Mouse (Mus musculus) liver, embryonic 13.5 days (tissue): ENCODE data around the gene Idh3g. TPM values are rescaled to one million over a fixed set of nuclear protein-coding genes. Genes with fewer than 3 reads are reported as not detected.

ENCODE experiments used
- ATAC-seq: fragments of 200-750 bp; cut with Nextera tagmentation; 2 replicates; pipeline ENCODE4 v1.8.0; 2017; ENCODE audit warnings: low read depth, mild to moderate bottlenecking, moderate number of reproducible peaks, moderate library complexity
- DNase-seq: peaks from one replicate; pipeline ENCODE4 v3.0.0; 2022
- H3K27ac ChIP-seq: fragments of 300-500 bp; sonication (generic); 2 replicates; pipeline ENCODE4 v1.5.1; 2015; ENCODE audit warnings: moderate library complexity, mild to moderate bottlenecking, inconsistent platforms
- H3K27me3 ChIP-seq: fragments of 300-500 bp; sonication (generic); 2 replicates; pipeline ENCODE4 v1.6.1; 2015; ENCODE audit warnings: mild to moderate bottlenecking, inconsistent platforms
- H3K36me3 ChIP-seq: fragments of 300-500 bp; sonication (generic); 2 replicates; pipeline ENCODE4 v1.6.1; 2015; ENCODE audit warnings: mild to moderate bottlenecking, inconsistent platforms
- H3K4me1 ChIP-seq: fragments of 300-500 bp; sonication (generic); replicated peaks from 2 replicates; pipeline ENCODE4 v1.6.1; 2015; ENCODE audit warnings: inconsistent platforms
- H3K4me2 ChIP-seq: fragments of 300-500 bp; sonication (generic); 2 replicates; pipeline ENCODE4 v1.6.1; 2015; ENCODE audit warnings: inconsistent platforms, mild to moderate bottlenecking, moderate library complexity
- H3K4me3 ChIP-seq: fragments of 300-500 bp; sonication (generic); replicated peaks from 2 replicates; pipeline ENCODE4 v1.5.1; 2015; ENCODE audit warnings: mild to moderate bottlenecking, inconsistent platforms
- H3K9ac ChIP-seq: fragments of 300-500 bp; sonication (generic); 2 replicates; pipeline ENCODE4 v1.6.1; 2015; ENCODE audit warnings: mild to moderate bottlenecking, inconsistent platforms
- H3K9me3 ChIP-seq: fragments of 300-500 bp; sonication (generic); replicated peaks from 2 replicates; pipeline ENCODE4 v1.6.1; 2016; ENCODE audit warnings: inconsistent platforms
- WGBS: fragments of 180-500 bp; shearing (Covaris S2); methylation state at CpG from one replicate; pipeline ENCODE4 v1.1.7; 2015; ENCODE audit not compliant: insufficient replicate concordance; 5-methylcytosine and 5-hydroxymethylcytosine counted together
- polyA plus RNA-seq: library from polyadenylated mRNA; unstranded; fragments of >200 nt; fragmentation: Nextera tagmentation; extraction: Ambion mirVana; gene quantifications from 2 replicates; pipeline ENCODE4 v1.2.1, GENCODE M21; 2015

The Idh3g gene
- polyA plus RNA-seq, result 130 and 131 TPM in 2 replicates

GRCm38 (mm10) chrX:73786364-73787224 is at the start of gene Idh3g, which contains the start of gene Ssr4:
Gene Idh3g, minus strand, starts transcription at chrX:73786897.
Gene Ssr4, plus strand, starts transcription at chrX:73787028.
- H3K4me2 ChIP-seq, result peak within 1 kb of the TSS; percentile 76
- H3K36me3 ChIP-seq, result peaks cover 28% of the 10 kb centered on the region
- H3K9me3 ChIP-seq, result no peaks in the 10 kb centered on the region; the same call in 1 of the 2 replicates
- peak within 1 kb of the TSS; percentile 91 for H3K27ac ChIP-seq
- peaks cover 24% of the 10 kb centered on the region for H3K4me1 ChIP-seq
- peak within 1 kb of the TSS; percentile 84 for H3K9ac ChIP-seq
- no peaks in the 10 kb centered on the region for H3K27me3 ChIP-seq
- DNase-seq (peak; percentile 87), ATAC-seq (peak; percentile 92)
- peak within 1 kb of the TSS; percentile 72 for H3K4me3 ChIP-seq
- WGBS, result 10% methylated on average over 52 of the region's 52 CpGs

- Histone ChIP-seq H3K4me2 (no peak overlapping the region), H3K4me3 (no peak overlapping the region)
- no peak for ATAC-seq
Observed at GRCm38 (mm10) chrX:73835731-73836130, 49.0 kb upstream of the Idh3g start.

GRCm38 (mm10) chrX:73824185-73825151 is 37.8 kb upstream of the Idh3g start, which contains the start of gene Pdzd4:
Gene Pdzd4, minus strand, starts transcription at chrX:73824969.
- DNase-seq (no peak), ATAC-seq (no peak)
- 7% methylated on average over 45 of the region's 84 CpGs for WGBS
- peak within 1 kb of the TSS; percentile 66 for H3K4me2 ChIP-seq
- H3K9ac ChIP-seq, result 0 out of 2 replicates have a peak within 1 kb of the TSS, but pooled peaks have one; percentile 9
- H3K27ac ChIP-seq, result no peak within 1 kb of the TSS
- peaks cover 7% of the 10 kb centered on the region for H3K4me1 ChIP-seq
- H3K4me3 ChIP-seq, result peak within 1 kb of the TSS; percentile 51
- peaks cover 42% of the 10 kb centered on the region for H3K27me3 ChIP-seq
- no peaks in the 10 kb centered on the region for H3K9me3 ChIP-seq
- H3K36me3 ChIP-seq, result no peaks in the 10 kb centered on the region

More at GRCm38 (mm10) chrX:73835731-73836130, 49.0 kb upstream of the Idh3g start:
- Histone ChIP-seq H3K4me1 (no peaks in the 10 kb centered on the region), H3K36me3 (no peaks in the 10 kb centered on the region), H3K9me3 (no peaks in the 10 kb centered on the region), H3K9ac (no peak overlapping the region), H3K27me3 (no peaks in the 10 kb centered on the region), H3K27ac (no peak overlapping the region)
- WGBS, result 73% methylated on average over 1 of the region's 1 CpGs
- no peak for DNase-seq

- Histone ChIP-seq H3K4me1 (peaks cover 7% of the 10 kb centered on the region), H3K27ac (no peak overlapping the region), H3K9me3 (no peaks in the 10 kb centered on the region), H3K27me3 (peaks cover 42% of the 10 kb centered on the region), H3K36me3 (no peaks in the 10 kb centered on the region), H3K4me2 (peak overlapping the region; percentile 66), H3K4me3 (peak overlapping the region; percentile 51; the same call in 1 of the 2 replicates), H3K9ac (no peak overlapping the region)
- WGBS, result 23% methylated on average over 17 of the region's 17 CpGs
- ATAC-seq (no peak), DNase-seq (no peak)
Observed at GRCm38 (mm10) chrX:73823747-73824146, 37.0 kb upstream of the Idh3g start.

- H3K27me3 ChIP-seq, result peaks cover 7% of the 10 kb centered on the region; the same call in 1 of the 2 replicates
- H3K9me3 ChIP-seq, result no peaks in the 10 kb centered on the region
- DNase-seq (no peak), ATAC-seq (no peak)
- WGBS, result 6% methylated on average over 3 of the region's 3 CpGs
- no peak overlapping the region for H3K4me3 ChIP-seq
- H3K4me1 ChIP-seq, result no peaks in the 10 kb centered on the region; the same call in 1 of the 2 replicates
- H3K4me2 ChIP-seq, result no peak overlapping the region
- H3K9ac ChIP-seq, result no peak overlapping the region
- no peaks in the 10 kb centered on the region for H3K36me3 ChIP-seq
- no peak overlapping the region for H3K27ac ChIP-seq
Observed at GRCm38 (mm10) chrX:73816596-73817314, 30.1 kb upstream of the Idh3g start.

- Histone ChIP-seq H3K36me3 (no peaks in the 10 kb centered on the region), H3K27me3 (peaks cover 6% of the 10 kb centered on the region; the same call in 1 of the 2 replicates), H3K27ac (no peak overlapping the region), H3K9ac (no peak overlapping the region), H3K9me3 (no peaks in the 10 kb centered on the region), H3K4me1 (no peaks in the 10 kb centered on the region; the same call in 1 of the 2 replicates), H3K4me2 (peak overlapping the region; percentile 32; the same call in 1 of the 2 replicates), H3K4me3 (no peak overlapping the region)
- DNase-seq (no peak), ATAC-seq (no peak)
- 14% methylated on average over 14 of the region's 14 CpGs for WGBS
Observed at GRCm38 (mm10) chrX:73815072-73815471, 28.4 kb upstream of the Idh3g start.

GRCm38 (mm10) chrX:73805814-73806213 is 19.1 kb upstream of the Idh3g start:
- ATAC-seq (no peak), DNase-seq (no peak)
- Histone ChIP-seq H3K27me3 (peaks cover 3% of the 10 kb centered on the region; the same call in 1 of the 2 replicates), H3K36me3 (no peaks in the 10 kb centered on the region), H3K4me1 (no peaks in the 10 kb centered on the region), H3K4me2 (no peak overlapping the region), H3K27ac (no peak overlapping the region), H3K9ac (no peak overlapping the region), H3K4me3 (no peak overlapping the region), H3K9me3 (no peaks in the 10 kb centered on the region)
- WGBS, result 54% methylated on average over 1 of the region's 1 CpGs

GRCm38 (mm10) chrX:73798502-73798901 is 11.8 kb upstream of the Idh3g start:
- Histone ChIP-seq H3K27ac (no peak overlapping the region), H3K4me2 (no peak overlapping the region), H3K9me3 (no peaks in the 10 kb centered on the region), H3K36me3 (no peaks in the 10 kb centered on the region), H3K9ac (no peak overlapping the region), H3K4me1 (no peaks in the 10 kb centered on the region), H3K27me3 (peaks cover 3% of the 10 kb centered on the region; the same call in 1 of the 2 replicates), H3K4me3 (no peak overlapping the region)
- WGBS, result 19% methylated on average over 8 of the region's 9 CpGs
- peak; percentile 36 for DNase-seq
- ATAC-seq, result peak; percentile 62; the same call in 1 of the 2 replicates

GRCm38 (mm10) chrX:73797511-73797910 is 10.8 kb upstream of the Idh3g start:
- DNase-seq, result no peak
- no peaks in the 10 kb centered on the region for H3K9me3 ChIP-seq
- no peak overlapping the region for H3K4me2 ChIP-seq
- no peaks in the 10 kb centered on the region for H3K36me3 ChIP-seq
- H3K4me1 ChIP-seq, result no peaks in the 10 kb centered on the region
- no peak overlapping the region for H3K27ac ChIP-seq
- H3K27me3 ChIP-seq, result peaks cover 3% of the 10 kb centered on the region; the same call in 1 of the 2 replicates
- no peak overlapping the region for H3K4me3 ChIP-seq
- no peak for ATAC-seq
- no peak overlapping the region for H3K9ac ChIP-seq
- 71% methylated on average over 2 of the region's 2 CpGs for WGBS

- WGBS, result no CpG with 5 or more reads among the region's 1 CpGs
- Histone ChIP-seq H3K4me1 (peaks cover 6% of the 10 kb centered on the region), H3K27ac (no peak overlapping the region), H3K4me3 (no peak overlapping the region), H3K4me2 (no peak overlapping the region), H3K9me3 (no peaks in the 10 kb centered on the region; the same call in 1 of the 2 replicates), H3K36me3 (peaks cover 28% of the 10 kb centered on the region), H3K9ac (no peak overlapping the region), H3K27me3 (no peaks in the 10 kb centered on the region)
- DNase-seq (no peak), ATAC-seq (no peak)
Observed at GRCm38 (mm10) chrX:73793505-73793904, 6.8 kb upstream of the Idh3g start.
